In genomic region chr7:128071816-128072215, GRCm38 (mm10) we compare ENCODE assay signal across 20 mouse cellular contexts. TPM values are rescaled to one million over a fixed set of nuclear protein-coding genes. Genes with fewer than 3 reads are reported as not detected.
DNase-seq lines count a peak whose midpoint lies in the region.
"Had no signal": no experiment of that assay in that cellular context is flagged by ENCODE, and none has a peak within 500 bp of the region (broad histone marks: within the 10 kb centered on the region; RNA-seq: fewer than 3 reads in every experiment).

No protein-coding gene starts in this region.

- intact Hi-C loops in heart, postnatal 36 days (cut with DNase I), result no loop called here

- peak; percentile 74 for DNase-seq in heart, adult 11 months
- DNase-seq in heart, postnatal 36 days, result no peak
- DNase-seq in 3T3-L1 (ENCODE audit: low read depth, low spot score), result peak; percentile 23
- DNase-seq in neural tube, embryonic 10.5 days (ENCODE audit: extremely low spot score, low spot score), result no peak
- DNase-seq: adrenal gland, adult 2 months; adrenal gland, adult 8-10 months; adrenal gland, postnatal 10 days; adrenal gland, postnatal 14 days; adrenal gland, postnatal 25 days; adrenal gland, postnatal 36 days; B cell, adult 2 months; cerebellum, adult 11 months; cerebellum, adult 11-12 months; cerebellum, adult 18-20 months; cerebellum, adult 2 months had no signal

RNA-seq across cellular contexts. Expression of gene Gm49368, which starts 9.3 kb away (rescaled TPM):
- not detected for total RNA-seq in heart, postnatal 36 days (2021)
- total RNA-seq: adrenal gland, adult 2 months; adrenal gland, postnatal 14 days; adrenal gland, postnatal 25 days; adrenal gland, postnatal 36 days; adrenal gland, postnatal 4 days; CH12.LX; ES-E14; G1E; MEL had no signal

RNA-seq across cellular contexts. Expression of gene Itgam, which starts 9.4 kb away (rescaled TPM):
- total RNA-seq in heart, postnatal 36 days (2021), result 1 to 10 TPM; 7.1 to 7.3 TPM
- total RNA-seq: MEL had no signal

RNA-seq across cellular contexts. Expression of gene Itgax, which starts 57.5 kb away (rescaled TPM):
- total RNA-seq in heart, postnatal 36 days (2021), result under 1 TPM; 0.11 to 0.39 TPM
- total RNA-seq: ES-E14 had no signal

Comparison
In these comparisons a context has a peak if more than half of its experiments do, and no peak if none do; other contexts are left out.
1. DNase-seq: peak in heart, adult 11 months (single experiment) and 3T3-L1 (single experiment); none in heart, postnatal 36 days (0 of 2) and neural tube, embryonic 10.5 days (single experiment).